Comparison of ENCODE assay signal across 35 mouse cellular contexts in the genomic region with DNA sequence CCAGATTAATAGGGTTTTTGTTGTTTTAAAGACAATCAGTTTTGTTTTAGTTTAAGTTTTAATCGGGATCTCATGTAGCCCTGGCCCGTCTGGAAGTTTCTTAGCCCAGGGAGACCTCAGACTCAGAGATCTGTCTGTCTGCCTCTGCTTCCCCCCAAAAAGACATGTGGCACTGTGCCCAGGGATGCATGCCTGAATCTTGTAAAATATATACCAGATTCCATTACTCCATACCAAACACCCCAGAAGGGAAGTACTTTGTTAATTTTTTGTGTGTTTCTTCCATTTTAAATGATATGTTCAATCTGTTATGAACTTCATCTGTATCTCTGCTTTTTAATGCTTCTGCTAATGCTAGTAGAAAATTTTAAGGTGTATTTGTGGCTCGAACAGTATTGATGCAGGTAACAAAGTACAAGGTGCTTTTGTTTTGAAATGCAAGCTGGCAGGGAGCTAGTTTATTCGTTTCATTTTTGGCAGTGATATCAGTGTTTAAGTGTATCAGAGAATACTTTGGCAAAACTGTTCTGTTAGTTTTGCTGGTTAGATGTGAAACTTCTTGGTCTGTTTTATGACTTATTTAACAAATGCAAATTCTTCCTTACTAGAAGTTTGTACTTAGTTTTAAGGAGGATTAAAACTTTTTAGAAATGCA. TPM values are rescaled to one million over a fixed set of nuclear protein-coding genes. Genes with fewer than 3 reads are reported as not detected.
"Had no signal": no experiment of that assay in that cellular context is flagged by ENCODE, and none has a peak within 500 bp of the region (broad histone marks: within the 10 kb centered on the region; RNA-seq: fewer than 3 reads in every experiment).

No protein-coding gene starts in this region.

- H3K27me3 ChIP-seq: heart, embryonic 12.5 days; heart, embryonic 13.5 days; heart, embryonic 15.5 days; hindbrain, embryonic 12.5 days; hindbrain, embryonic 13.5 days; hindbrain, embryonic 15.5 days; intestine, embryonic 15.5 days; kidney, embryonic 15.5 days had no signal

- H3K9ac ChIP-seq: heart, embryonic 12.5 days; heart, embryonic 13.5 days; heart, embryonic 15.5 days; hindbrain, embryonic 12.5 days; hindbrain, embryonic 13.5 days; hindbrain, embryonic 14.5 days; hindbrain, embryonic 15.5 days; intestine, embryonic 15.5 days; kidney, embryonic 15.5 days had no signal

- H3K27ac ChIP-seq: heart, embryonic 10.5 days; heart, embryonic 13.5 days; heart, embryonic 15.5 days; hindbrain, embryonic 10.5 days; hindbrain, embryonic 12.5 days; hindbrain, embryonic 13.5 days; hindbrain, embryonic 14.5 days; hindbrain, embryonic 15.5 days; hindbrain, postnatal 0 days; intestine, embryonic 15.5 days; kidney, embryonic 15.5 days; kidney, postnatal 0 days had no signal

- H3K4me2 ChIP-seq: heart, embryonic 11.5 days; heart, embryonic 12.5 days; heart, embryonic 13.5 days; heart, embryonic 15.5 days; hindbrain, embryonic 12.5 days; hindbrain, embryonic 13.5 days; hindbrain, embryonic 14.5 days; hindbrain, embryonic 15.5 days; intestine, embryonic 15.5 days; kidney, embryonic 15.5 days had no signal

- H3K4me3 ChIP-seq: heart, embryonic 10.5 days; heart, embryonic 12.5 days; heart, embryonic 13.5 days; heart, embryonic 15.5 days; hindbrain, embryonic 10.5 days; hindbrain, embryonic 12.5 days; hindbrain, embryonic 13.5 days; hindbrain, embryonic 15.5 days; intestine, embryonic 15.5 days; kidney, embryonic 15.5 days had no signal

- H3K9me3 ChIP-seq: heart, embryonic 10.5 days; heart, embryonic 12.5 days; heart, embryonic 13.5 days; heart, embryonic 15.5 days; hindbrain, embryonic 10.5 days; hindbrain, embryonic 12.5 days; hindbrain, embryonic 13.5 days; hindbrain, embryonic 15.5 days; intestine, embryonic 15.5 days; kidney, embryonic 15.5 days had no signal

- H3K4me1 ChIP-seq: heart, embryonic 10.5 days; heart, embryonic 12.5 days; hindbrain, embryonic 10.5 days; hindbrain, embryonic 12.5 days; hindbrain, embryonic 15.5 days; intestine, embryonic 15.5 days; kidney, embryonic 15.5 days had no signal

- ATAC-seq: hindbrain, embryonic 16.5 days; hindbrain, postnatal 0 days; inflammation-experienced regulatory T-cells, adult 6 months; intestine, embryonic 15.5 days; intestine, embryonic 16.5 days; intestine, postnatal 0 days had no signal

- DNase-seq: heart, postnatal 10 days; heart, postnatal 14 days; heart, postnatal 36 days; heart, postnatal 4 days; kidney, adult 11 months; kidney, adult 18-20 months; kidney, adult 2 months; kidney, adult 8-10 months; kidney, adult 9 months; kidney, postnatal 10 days; kidney, postnatal 14 days; kidney, postnatal 25 days; kidney, postnatal 36 days; kidney, postnatal 4 days; layer of hippocampus, adult 9-11 months; layer of hippocampus, postnatal 36 days had no signal

RNA-seq across cellular contexts. Expression of a gene that starts 30.5 kb away (rescaled TPM):
- total RNA-seq: hematopoietic stem cell, adult 5-6 weeks had no signal
- polyA plus RNA-seq: inflammation-experienced regulatory T-cells, adult 6 months had no signal
